Mouse (Mus musculus): ENCODE results near the gene Higd2a. TPM values are rescaled to one million over a fixed set of nuclear protein-coding genes. Genes with fewer than 3 reads are reported as not detected.

Gene Higd2a
- total RNA-seq (2022) = 100 to 1,000 TPM; 214 to 224 (median 218) TPM

DNA sequence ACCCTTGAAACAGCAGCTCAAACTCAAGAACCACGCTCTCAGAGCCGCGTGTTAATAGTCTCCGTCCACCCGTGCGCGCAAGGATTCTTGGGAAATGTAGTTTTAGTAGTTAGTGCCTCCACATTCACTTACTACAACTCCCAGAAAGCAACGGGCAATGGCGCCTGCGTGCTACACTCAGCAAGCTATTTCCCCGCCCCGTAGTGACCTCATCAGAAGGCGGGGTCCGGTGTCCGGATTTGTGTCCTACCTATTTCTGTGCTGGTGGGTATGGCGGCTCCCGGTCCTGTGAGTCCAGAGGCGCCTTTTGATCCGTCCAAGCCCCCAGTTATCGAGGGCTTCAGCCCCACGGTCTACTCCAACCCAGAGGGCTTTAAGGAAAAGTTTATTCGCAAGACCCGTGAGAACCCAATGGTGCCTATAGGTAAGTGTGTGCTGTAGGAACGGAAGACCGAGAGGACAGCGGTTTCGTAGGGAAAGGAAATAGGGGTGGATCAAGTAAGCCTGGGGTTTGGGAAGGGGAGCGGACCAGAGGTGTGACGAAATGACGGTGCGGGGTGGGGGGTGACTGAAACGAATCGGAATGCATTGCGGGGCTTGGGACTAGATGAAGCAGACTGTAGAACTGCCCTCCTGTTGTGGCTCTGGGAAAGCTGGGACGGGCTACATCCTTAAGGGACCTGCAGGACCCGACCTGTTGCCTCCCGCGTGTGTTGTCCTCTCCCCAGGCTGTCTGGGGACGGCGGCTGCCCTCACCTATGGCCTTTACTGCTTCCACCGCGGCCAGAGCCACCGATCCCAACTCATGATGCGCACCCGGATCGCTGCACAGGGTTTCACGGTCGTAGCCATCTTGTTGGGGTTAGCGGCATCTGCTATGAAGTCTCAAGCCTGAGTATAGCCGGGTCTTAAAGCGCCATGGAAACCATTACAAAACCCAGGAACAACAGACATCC lies at the start of gene Higd2a, which contains the start of gene Nop16:
Higd2a (plus strand) TSS at position 212 of the 956 bp plus-strand sequence.
Nop16 (minus strand) TSS at position 95 of the 956 bp plus-strand sequence.
- peak; percentile 97 for DNase-seq

- no peak for DNase-seq
Observed at GRCm38 (mm10) chr13:54548036-54548435, 42.0 kb upstream of the Higd2a start.

- no peak for DNase-seq
Observed at GRCm38 (mm10) chr13:54556176-54556575, 33.8 kb upstream of the Higd2a start.

- no peak for DNase-seq
Observed at GRCm38 (mm10) chr13:54556796-54557195, 33.2 kb upstream of the Higd2a start.

GRCm38 (mm10) chr13:54557652-54558051 lies 32.4 kb upstream of the Higd2a start:
- no peak for DNase-seq

DNA sequence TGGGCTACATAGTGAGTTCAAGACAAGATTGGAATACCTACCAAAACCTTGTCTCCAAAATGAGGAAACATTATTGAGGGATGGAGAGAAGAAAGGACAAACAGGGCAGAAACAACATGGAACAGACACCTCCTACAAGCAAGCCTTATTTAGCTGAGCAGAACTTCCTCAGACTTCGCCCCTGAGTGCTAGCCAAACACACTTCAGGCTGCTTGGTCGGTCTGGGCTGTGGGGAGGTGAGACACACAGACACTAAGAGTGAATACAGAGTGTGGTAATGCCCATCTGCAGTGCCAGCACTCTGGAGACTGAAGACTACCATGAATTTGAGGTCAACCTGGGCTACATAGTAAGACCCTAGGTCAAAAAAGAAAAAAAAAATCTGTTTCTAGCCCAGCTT lies 30.4 kb upstream of the Higd2a start:
- no peak for DNase-seq

DNA sequence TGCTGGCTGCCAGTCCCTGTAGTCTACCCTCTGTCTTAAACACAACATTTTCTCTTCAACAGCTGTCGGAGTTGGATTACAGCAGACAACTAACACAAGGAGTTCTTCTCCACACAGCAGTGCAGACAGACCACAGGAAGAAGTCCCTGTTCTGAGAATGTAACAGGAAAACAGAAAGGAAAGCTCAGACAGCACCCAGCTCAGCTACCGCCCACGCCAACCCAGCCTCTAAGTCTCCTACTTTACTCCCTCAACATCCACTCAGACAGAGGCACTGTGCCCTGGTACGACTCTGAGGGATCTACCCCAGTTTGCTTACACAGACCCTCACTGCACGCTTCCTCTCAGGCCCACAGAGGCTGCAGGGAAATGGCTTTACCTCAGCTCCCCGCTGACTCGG lies 29.4 kb upstream of the Higd2a start:
- no peak for DNase-seq

- no peak for DNase-seq
Observed at GRCm38 (mm10) chr13:54562562-54562961, 27.4 kb upstream of the Higd2a start.

- no peak for DNase-seq
Observed at GRCm38 (mm10) chr13:54564232-54565200, 25.5 kb upstream of the Higd2a start.

GRCm38 (mm10) chr13:54565201-54565581 lies 24.8 kb upstream of the Higd2a start, which contains the start of gene 4833439L19Rik:
Gene 4833439L19Rik, minus strand, starts transcription at chr13:54565435.
- peak; percentile 92 for DNase-seq

DNA sequence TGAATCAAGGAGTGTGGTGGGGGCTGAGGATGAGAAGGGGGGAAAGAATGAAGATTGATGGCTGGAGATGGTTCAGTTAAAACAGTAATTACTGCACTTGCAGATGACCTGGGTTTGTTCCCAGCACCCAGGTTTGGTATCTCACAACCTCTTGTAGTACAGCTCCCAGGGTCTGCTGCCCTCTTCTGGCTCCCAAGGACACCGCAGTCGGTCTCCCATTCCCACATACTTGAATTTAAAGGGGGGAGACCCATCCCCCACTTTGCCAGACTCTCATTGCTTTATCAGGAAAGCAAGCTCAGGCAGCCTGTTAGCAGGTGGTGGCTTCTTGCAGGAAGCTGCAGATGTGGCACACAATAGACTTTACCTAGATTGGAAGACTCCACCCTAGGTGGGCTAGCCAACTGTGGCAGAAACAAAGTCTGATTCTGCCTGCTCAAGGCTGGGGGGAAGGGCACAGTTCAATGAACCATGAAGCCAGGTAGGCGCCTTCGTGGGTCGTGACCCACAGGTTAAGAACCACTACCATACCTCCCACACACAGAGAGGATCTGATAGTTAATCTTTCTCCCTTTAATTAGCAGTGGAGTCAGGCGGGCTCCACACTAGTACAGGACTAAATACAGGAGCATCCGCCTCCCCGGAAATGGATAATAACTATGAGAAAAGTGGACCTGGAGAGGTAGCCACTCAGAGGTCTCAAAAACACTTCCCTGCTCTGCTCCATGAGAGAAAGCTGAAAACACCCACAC lies 24.2 kb upstream of the Higd2a start:
- DNase-seq = no peak

DNA sequence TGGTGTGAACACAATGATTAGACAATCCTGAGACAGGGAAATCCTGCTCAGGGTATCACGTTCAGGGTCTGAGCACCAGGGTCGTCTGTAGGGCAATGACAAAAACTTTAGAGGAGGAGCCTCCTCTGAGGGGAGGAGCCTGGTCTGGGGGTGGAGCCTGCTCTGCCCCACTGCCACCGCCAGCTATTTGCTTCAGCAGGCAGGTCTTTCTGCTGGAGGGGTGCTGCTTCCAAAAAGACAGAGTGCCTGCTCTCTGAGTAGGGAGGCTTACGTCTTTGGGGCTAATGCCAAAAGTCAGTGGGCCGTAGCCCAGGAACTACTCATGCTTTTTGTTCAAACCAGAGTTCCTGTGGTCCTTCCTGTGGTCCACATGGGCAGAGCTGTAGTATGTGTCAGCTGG lies 21.6 kb upstream of the Higd2a start:
- DNase-seq = no peak

DNA sequence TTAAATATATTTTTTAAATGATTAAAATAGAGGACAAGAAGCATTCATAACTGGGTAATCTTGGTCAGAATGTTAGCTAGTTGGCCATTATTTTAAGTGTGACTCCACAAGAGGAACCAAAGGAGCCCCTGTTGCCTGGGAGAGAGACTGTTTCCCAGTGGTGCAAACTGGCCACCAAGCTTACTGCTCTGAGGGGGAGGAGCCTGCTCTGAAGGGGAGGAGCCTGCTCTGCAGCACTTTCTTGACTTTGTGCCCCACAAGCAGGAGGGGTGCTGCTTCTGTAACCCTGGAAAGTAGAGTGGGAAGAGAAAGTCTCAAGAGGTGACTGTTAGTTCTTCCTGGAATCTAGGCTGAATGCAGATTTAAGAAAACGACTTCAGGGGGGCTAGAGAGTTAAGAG lies 20.7 kb upstream of the Higd2a start:
- no peak for DNase-seq

GRCm38 (mm10) chr13:54570736-54571135 lies 19.3 kb upstream of the Higd2a start:
- DNase-seq = peak; percentile 78

DNA sequence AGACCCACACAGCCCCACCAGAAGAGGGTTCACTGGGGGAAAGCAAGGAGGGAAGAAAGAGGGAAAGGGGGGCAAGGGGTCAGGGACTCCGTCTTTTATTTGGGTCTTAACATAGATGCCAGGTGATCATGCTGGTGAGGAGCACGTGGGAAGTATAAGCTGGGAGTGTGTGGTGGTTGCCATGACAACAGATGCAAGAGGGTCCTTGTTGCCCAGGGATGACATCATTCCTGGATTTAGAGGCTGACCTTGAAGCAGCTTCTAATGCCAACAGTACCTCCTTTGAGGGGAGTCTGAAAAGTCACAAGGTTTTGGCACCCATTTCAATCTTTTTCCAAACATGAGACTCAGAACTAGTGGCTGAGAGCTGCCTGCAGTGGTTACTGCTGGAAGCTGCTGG lies 18.4 kb upstream of the Higd2a start:
- no peak for DNase-seq

GRCm38 (mm10) chr13:54572621-54573020 lies 17.4 kb upstream of the Higd2a start:
- no peak for DNase-seq

GRCm38 (mm10) chr13:54574854-54575481 lies 15.0 kb upstream of the Higd2a start, which contains the start of gene Arl10:
Gene Arl10, plus strand, starts transcription at chr13:54575015.
- peak; percentile 69 for DNase-seq

GRCm38 (mm10) chr13:54575489-54575888 lies 14.5 kb upstream of the Higd2a start:
- DNase-seq = no peak

DNA sequence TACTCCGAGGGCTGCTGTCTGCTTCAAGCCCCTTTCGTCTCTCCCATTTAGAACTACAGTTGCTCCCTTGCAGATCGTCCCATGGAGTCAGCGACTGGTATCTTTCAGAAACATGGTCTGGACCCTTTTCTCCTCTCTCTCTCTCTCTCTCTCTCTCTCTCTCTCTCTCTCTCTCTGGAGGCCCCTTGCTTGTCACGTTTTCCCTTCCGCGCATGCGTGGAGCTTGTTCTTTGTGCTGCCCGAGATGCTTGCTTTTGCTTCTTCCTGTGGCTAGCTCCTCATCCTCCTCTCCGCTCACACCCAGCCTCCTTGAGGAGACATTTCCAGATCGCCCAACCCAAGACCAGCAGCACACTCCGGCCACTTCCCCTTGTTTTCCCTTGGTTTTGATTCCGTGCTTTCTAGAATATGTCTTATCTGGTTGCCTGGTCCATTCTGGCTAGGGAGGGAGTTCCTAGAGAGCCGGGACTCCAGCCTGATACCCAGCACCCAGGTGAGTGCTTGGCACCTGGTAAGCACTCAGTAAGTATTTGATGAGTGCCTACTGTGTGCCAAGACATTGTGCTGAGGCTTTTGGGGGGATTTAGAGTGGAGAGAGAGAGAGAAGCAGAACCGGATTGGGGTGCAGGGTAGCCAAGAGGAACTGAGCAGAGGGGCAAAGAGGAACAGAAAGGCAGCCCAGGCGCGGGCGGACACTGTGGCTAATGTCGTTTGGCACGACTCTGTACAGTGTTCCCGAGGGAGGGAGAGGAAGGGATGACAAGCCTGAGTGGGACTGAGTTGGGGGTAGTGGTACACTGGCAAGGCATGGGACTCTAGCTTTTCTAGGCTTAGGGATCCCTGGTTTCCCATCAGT lies 12.1 kb upstream of the Higd2a start:
- no peak for DNase-seq

DNA sequence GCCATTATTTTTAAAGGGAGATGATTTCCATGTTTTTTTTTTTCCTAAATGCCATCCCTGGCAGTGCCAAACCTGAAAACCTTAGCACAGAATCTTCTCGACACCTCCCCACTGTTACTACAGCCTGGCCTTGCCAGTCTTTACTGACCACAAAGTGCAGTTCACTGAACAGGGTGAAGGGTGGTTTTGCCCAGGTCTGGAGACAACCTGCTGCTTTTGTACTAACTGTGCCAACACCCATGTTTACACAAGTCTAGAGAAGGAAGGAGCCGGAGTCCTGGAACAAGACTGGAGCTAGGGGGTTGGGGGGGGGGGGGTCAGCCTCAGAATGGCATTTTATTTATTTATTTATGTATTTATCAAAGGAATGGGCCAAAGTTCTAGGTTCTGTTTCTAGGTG lies 8.6 kb upstream of the Higd2a start:
- DNase-seq = no peak

DNA sequence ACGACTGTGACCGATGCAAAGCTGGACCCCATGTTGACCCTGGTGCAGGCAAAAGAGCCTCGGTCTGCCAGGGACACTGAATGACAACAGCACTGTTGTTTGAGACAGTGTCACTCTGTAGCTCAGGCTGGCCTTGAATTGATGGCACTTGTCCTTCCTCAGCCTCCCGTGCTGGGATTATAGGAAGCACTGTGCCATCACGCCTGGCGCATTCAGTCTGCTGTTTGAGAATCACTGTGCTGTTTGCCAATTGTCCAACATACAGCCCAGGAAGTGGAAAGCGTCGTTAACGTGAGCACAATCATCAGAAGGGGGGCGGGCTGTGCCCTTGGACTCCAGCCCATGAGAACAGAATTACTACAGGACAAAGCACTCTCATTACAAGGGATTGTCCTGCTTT lies 7.9 kb upstream of the Higd2a start:
- peak; percentile 56 for DNase-seq

All from adrenal gland, adult 8-10 months (tissue).